Mouse (Mus musculus): ENCODE results near the gene Tctex1d1. TPM values are rescaled to one million over a fixed set of nuclear protein-coding genes. Genes with fewer than 3 reads are reported as not detected.

Tctex1d1 gene
- polyA plus RNA-seq, 1 experiment, result 0.34 TPM

- H3K27me3 ChIP-seq (ENCODE audit: control insufficient read depth, insufficient read depth, low read length), result no peaks in the 10 kb centered on the region
- no peak overlapping the region for H3K4me3 ChIP-seq (replicated peaks; ENCODE audit: insufficient read depth, low read depth, low read length)
- TF ChIP-seq POLR2A (IDR thresholded peaks at IDR 0.05; ENCODE audit: borderline replicate concordance, insufficient read depth, low read length), result no peak
- no peak for TF ChIP-seq CTCF (IDR thresholded peaks at IDR 0.05; ENCODE audit: borderline replicate concordance, insufficient read depth, low read depth, low read length)
- H3K27ac ChIP-seq (ENCODE audit: insufficient read depth, low read length), result no peak overlapping the region
- DNase-seq, result no peak
- H3K4me1 ChIP-seq (ENCODE audit: control insufficient read depth, insufficient read depth, low read length), result no peaks in the 10 kb centered on the region
- WGBS, result 62% methylated on average over 5 of the region's 5 CpGs
Measured at GRCm38 (mm10) chr4:103039838-103040191, 61.4 kb downstream of the Tctex1d1 start.

DNA sequence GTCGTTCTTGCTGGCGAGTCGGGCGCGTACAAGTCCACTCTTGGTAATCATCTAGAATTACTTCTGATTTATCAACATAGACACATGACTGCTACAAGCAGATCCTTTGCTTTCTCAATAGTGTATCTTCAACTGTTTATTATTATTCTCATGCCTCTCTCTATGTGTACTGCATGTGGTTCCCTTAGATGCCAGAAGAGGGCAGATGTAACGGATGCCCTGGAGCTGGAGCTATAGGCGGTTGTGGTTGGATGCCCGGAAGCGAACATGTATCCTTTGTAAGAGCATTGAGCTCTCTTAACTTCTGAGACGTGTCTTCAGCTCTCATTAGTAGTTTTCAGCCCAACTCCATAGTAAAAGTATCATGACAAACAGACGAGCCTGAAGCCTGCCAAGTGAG lies 64.6 kb downstream of the Tctex1d1 start:
- no peak overlapping the region for H3K27ac ChIP-seq (ENCODE audit: insufficient read depth, low read length)
- no peaks in the 10 kb centered on the region for H3K4me1 ChIP-seq (ENCODE audit: control insufficient read depth, insufficient read depth, low read length)
- no peak overlapping the region for H3K4me3 ChIP-seq (replicated peaks; ENCODE audit: insufficient read depth, low read depth, low read length)
- no peaks in the 10 kb centered on the region for H3K27me3 ChIP-seq (ENCODE audit: control insufficient read depth, insufficient read depth, low read length)
- DNase-seq, result no peak
- WGBS, result 94% methylated on average over 11 of the region's 11 CpGs
- TF ChIP-seq CTCF (IDR thresholded peaks at IDR 0.05; ENCODE audit: borderline replicate concordance, insufficient read depth, low read depth, low read length), result no peak
- no peak for TF ChIP-seq POLR2A (IDR thresholded peaks at IDR 0.05; ENCODE audit: borderline replicate concordance, insufficient read depth, low read length)

- DNase-seq, result no peak
- 31% methylated on average over 11 of the region's 11 CpGs for WGBS
- Histone ChIP-seq H3K27me3 (ENCODE audit: control insufficient read depth, insufficient read depth, low read length) (no peaks in the 10 kb centered on the region), H3K27ac (ENCODE audit: insufficient read depth, low read length) (no peak overlapping the region), H3K4me1 (ENCODE audit: control insufficient read depth, insufficient read depth, low read length) (no peaks in the 10 kb centered on the region), H3K4me3 (replicated peaks; ENCODE audit: insufficient read depth, low read depth, low read length) (no peak overlapping the region)
- no peak for TF ChIP-seq CTCF (IDR thresholded peaks at IDR 0.05; ENCODE audit: borderline replicate concordance, insufficient read depth, low read depth, low read length)
- TF ChIP-seq POLR2A (IDR thresholded peaks at IDR 0.05; ENCODE audit: borderline replicate concordance, insufficient read depth, low read length), result no peak
Measured at GRCm38 (mm10) chr4:103048046-103048445, 69.6 kb downstream of the Tctex1d1 start.

Other genes with a start within 250 kb of the Tctex1d1 start
- 69.5 and 71.8 TPM in 2 replicates for gene Sgip1, start 237.3 kb upstream of the Tctex1d1 start, polyA plus RNA-seq (2012; rRNA removed)
- gene Insl5, start 48.2 kb downstream of the Tctex1d1 start, polyA plus RNA-seq (2012; rRNA removed), result 2.3 and 2.6 TPM in 2 replicates
- 24.8 and 25.6 TPM in 2 replicates for gene Mier1, start 135.8 kb downstream of the Tctex1d1 start, polyA plus RNA-seq (2012; rRNA removed)
- gene Wdr78, start 135.9 kb downstream of the Tctex1d1 start, polyA plus RNA-seq (2012; rRNA removed), result 4.1 and 5.3 TPM in 2 replicates
- 8.7 and 9.4 TPM in 2 replicates for gene Slc35d1, start 236.6 kb downstream of the Tctex1d1 start, polyA plus RNA-seq (2012; rRNA removed)